Mouse (Mus musculus): ENCODE data around the gene Ranbp17. TPM values are rescaled to one million over a fixed set of nuclear protein-coding genes. Genes with fewer than 3 reads are reported as not detected.

The Ranbp17 gene
- polyA plus RNA-seq, 1 experiment from 2014 or later = 8.6 TPM

Other genes with a start within 250 kb of the Ranbp17 start
- gene Gm12117, start 237.0 kb downstream of the Ranbp17 start, polyA plus RNA-seq (2016; fragmentation: Nextera tagmentation; extraction: Ambion mirVana) = not detected in 2 replicates
- gene Gabrp, start 65.2 kb upstream of the Ranbp17 start, polyA plus RNA-seq (2016; fragmentation: Nextera tagmentation; extraction: Ambion mirVana) = 4.2 and 6.4 TPM in 2 replicates
- gene D130052B06Rik, start 85.6 kb upstream of the Ranbp17 start, polyA plus RNA-seq (2016; fragmentation: Nextera tagmentation; extraction: Ambion mirVana) = 0.25 and 0.56 TPM in 2 replicates